Mouse (Mus musculus) hindbrain, embryonic 12.5 days (tissue): ENCODE results near the gene Zfhx2. TPM values are rescaled to one million over a fixed set of nuclear protein-coding genes. Genes with fewer than 3 reads are reported as not detected.

ENCODE experiments used
- ATAC-seq: fragments of 200-750 bp; cut with Nextera tagmentation; 2 replicates; pipeline ENCODE4 v1.8.0; 2017; ENCODE audit warnings: moderate TSS enrichment; ENCODE audit not compliant: low FRiP score
- H3K27ac ChIP-seq: fragments of 300-500 bp; sonication (generic); 2 replicates; pipeline ENCODE4 v1.5.1; 2016; ENCODE audit warnings: mild to moderate bottlenecking
- H3K27me3 ChIP-seq: fragments of 300-500 bp; sonication (generic); 2 replicates; pipeline ENCODE4 v1.6.1; 2016; ENCODE audit warnings: mild to moderate bottlenecking
- H3K36me3 ChIP-seq: fragments of 300-500 bp; sonication (generic); 2 replicates; pipeline ENCODE4 v1.6.1; 2016; ENCODE audit warnings: mild to moderate bottlenecking
- H3K4me1 ChIP-seq: fragments of 300-500 bp; sonication (generic); 2 replicates; pipeline ENCODE4 v1.6.1; 2016
- H3K4me2 ChIP-seq: fragments of 300-500 bp; sonication (generic); replicated peaks from 2 replicates; pipeline ENCODE4 v1.6.1; 2016; ENCODE audit warnings: mild to moderate bottlenecking
- H3K4me3 ChIP-seq: fragments of 300-500 bp; sonication (generic); 2 replicates; pipeline ENCODE4 v1.5.1; 2016; ENCODE audit warnings: mild to moderate bottlenecking
- H3K9ac ChIP-seq: fragments of 300-500 bp; sonication (generic); 2 replicates; pipeline ENCODE4 v1.6.1; 2016; ENCODE audit warnings: mild to moderate bottlenecking, moderate library complexity
- H3K9me3 ChIP-seq: fragments of 300-500 bp; sonication (generic); replicated peaks from 2 replicates; pipeline ENCODE4 v1.6.1; 2016; ENCODE audit warnings: mild to moderate bottlenecking
- WGBS: fragments of 180-500 bp; shearing (Covaris S2); methylation state at CpG from one replicate; pipeline ENCODE4 v1.1.7; 2016; 5-methylcytosine and 5-hydroxymethylcytosine counted together
- polyA plus RNA-seq: library from polyadenylated mRNA; unstranded; fragments of >200 nt; fragmentation: Nextera tagmentation; extraction: Ambion mirVana; gene quantifications from 2 replicates; pipeline ENCODE4 v1.2.1, GENCODE M21; 2016

Gene Zfhx2
- polyA plus RNA-seq, 1 experiment from 2014 or later, result 30.9 TPM

GRCm38 (mm10) chr14:55114759-55115701 is 22.9 kb upstream of the Zfhx2 start:
- peak overlapping the region; percentile 84 for H3K9ac ChIP-seq
- peak; percentile 66 for ATAC-seq
- peaks cover 36% of the 10 kb centered on the region for H3K4me1 ChIP-seq
- no peaks in the 10 kb centered on the region for H3K9me3 ChIP-seq
- WGBS, result under 1% methylated on average over 63 of the region's 78 CpGs
- H3K27me3 ChIP-seq, result peaks cover 70% of the 10 kb centered on the region
- peak overlapping the region; percentile 99 for H3K4me2 ChIP-seq
- H3K27ac ChIP-seq, result peak overlapping the region; percentile 89
- H3K4me3 ChIP-seq, result peak overlapping the region; percentile 77
- H3K36me3 ChIP-seq, result no peaks in the 10 kb centered on the region

GRCm38 (mm10) chr14:55113975-55114645 is 22.0 kb upstream of the Zfhx2 start:
- Histone ChIP-seq H3K27me3 (peaks cover 77% of the 10 kb centered on the region), H3K4me2 (peak overlapping the region; percentile 99), H3K4me1 (peaks cover 45% of the 10 kb centered on the region), H3K9ac (peak overlapping the region; percentile 84), H3K9me3 (no peaks in the 10 kb centered on the region), H3K36me3 (no peaks in the 10 kb centered on the region), H3K27ac (0 out of 2 replicates have a peak overlapping the region, but pooled peaks have one; percentile 89), H3K4me3 (peak overlapping the region; percentile 77)
- ATAC-seq, result no peak; the same call in 1 of the 2 replicates
- WGBS, result 9% methylated on average over 26 of the region's 26 CpGs

GRCm38 (mm10) chr14:55113351-55113974 is 21.3 kb upstream of the Zfhx2 start:
- no peak for ATAC-seq
- H3K4me1 ChIP-seq, result peaks cover 51% of the 10 kb centered on the region
- H3K36me3 ChIP-seq, result no peaks in the 10 kb centered on the region
- H3K4me2 ChIP-seq, result peak overlapping the region; percentile 99
- peaks cover 77% of the 10 kb centered on the region for H3K27me3 ChIP-seq
- H3K9me3 ChIP-seq, result no peaks in the 10 kb centered on the region
- H3K9ac ChIP-seq, result no peak overlapping the region; the same call in 1 of the 2 replicates
- H3K4me3 ChIP-seq, result peak overlapping the region; percentile 77
- no peak overlapping the region for H3K27ac ChIP-seq
- WGBS, result 70% methylated on average over 51 of the region's 51 CpGs

GRCm38 (mm10) chr14:55111720-55112119 is 19.6 kb upstream of the Zfhx2 start:
- no peaks in the 10 kb centered on the region for H3K36me3 ChIP-seq
- H3K4me3 ChIP-seq, result no peak overlapping the region
- H3K9ac ChIP-seq, result no peak overlapping the region
- 78% methylated on average over 2 of the region's 2 CpGs for WGBS
- H3K4me1 ChIP-seq, result peaks cover 57% of the 10 kb centered on the region
- no peaks in the 10 kb centered on the region for H3K9me3 ChIP-seq
- ATAC-seq, result no peak
- H3K27me3 ChIP-seq, result peaks cover 64% of the 10 kb centered on the region
- no peak overlapping the region for H3K27ac ChIP-seq
- H3K4me2 ChIP-seq, result no peak overlapping the region

GRCm38 (mm10) chr14:55110076-55110475 is 18.0 kb upstream of the Zfhx2 start:
- Histone ChIP-seq H3K4me3 (no peak overlapping the region), H3K4me2 (peak overlapping the region; percentile 27; the same call in 1 of the 2 replicates), H3K27ac (no peak overlapping the region), H3K36me3 (no peaks in the 10 kb centered on the region), H3K9me3 (no peaks in the 10 kb centered on the region), H3K9ac (no peak overlapping the region), H3K4me1 (peaks cover 55% of the 10 kb centered on the region), H3K27me3 (peaks cover 49% of the 10 kb centered on the region)
- no peak for ATAC-seq
- WGBS, result 40% methylated on average over 9 of the region's 9 CpGs

- Histone ChIP-seq H3K9ac (peak overlapping the region; percentile 32; the same call in 1 of the 2 replicates), H3K27ac (peak overlapping the region; percentile 77), H3K4me1 (peaks cover 49% of the 10 kb centered on the region), H3K9me3 (no peaks in the 10 kb centered on the region), H3K36me3 (no peaks in the 10 kb centered on the region), H3K4me3 (no peak overlapping the region), H3K4me2 (peak overlapping the region; percentile 27), H3K27me3 (peaks cover 41% of the 10 kb centered on the region)
- 10% methylated on average over 21 of the region's 21 CpGs for WGBS
- 0 out of 2 replicates have a peak, but pooled peaks have one; percentile 3 for ATAC-seq
These were observed 17.1 kb upstream of the Zfhx2 start for GRCm38 (mm10) chr14:55109048-55109873.

GRCm38 (mm10) chr14:55108202-55108870 is 16.2 kb upstream of the Zfhx2 start:
- Histone ChIP-seq H3K4me1 (peaks cover 40% of the 10 kb centered on the region), H3K4me3 (no peak overlapping the region), H3K4me2 (peak overlapping the region; percentile 27; the same call in 1 of the 2 replicates), H3K9ac (peak overlapping the region; percentile 39; the same call in 1 of the 2 replicates), H3K27ac (peak overlapping the region; percentile 77), H3K36me3 (no peaks in the 10 kb centered on the region), H3K9me3 (no peaks in the 10 kb centered on the region), H3K27me3 (peaks cover 32% of the 10 kb centered on the region)
- peak; percentile 75 for ATAC-seq
- 32% methylated on average over 9 of the region's 9 CpGs for WGBS

GRCm38 (mm10) chr14:55106990-55107389 is 14.9 kb upstream of the Zfhx2 start:
- H3K27me3 ChIP-seq, result peaks cover 22% of the 10 kb centered on the region
- WGBS, result 64% methylated on average over 8 of the region's 8 CpGs

GRCm38 (mm10) chr14:55105836-55106809 is 14.0 kb upstream of the Zfhx2 start, which contains the start of gene Ap1g2:
Gene Ap1g2, minus strand, starts transcription at chr14:55106593.
- Histone ChIP-seq H3K4me3 (peak within 1 kb of the TSS; percentile 42), H3K36me3 (no peaks in the 10 kb centered on the region), H3K27ac (peak within 1 kb of the TSS; percentile 60), H3K4me1 (peaks cover 40% of the 10 kb centered on the region), H3K9ac (peak within 1 kb of the TSS; percentile 68), H3K27me3 (peaks cover 17% of the 10 kb centered on the region), H3K4me2 (peak within 1 kb of the TSS; percentile 94), H3K9me3 (no peaks in the 10 kb centered on the region)
- ATAC-seq, result peak; percentile 49
- WGBS, result 1% methylated on average over 39 of the region's 39 CpGs

More at GRCm38 (mm10) chr14:55106990-55107389, 14.9 kb upstream of the Zfhx2 start:
- H3K27ac ChIP-seq, result no peak overlapping the region
- H3K4me1 ChIP-seq, result peaks cover 40% of the 10 kb centered on the region
- H3K4me3 ChIP-seq, result no peak overlapping the region
- no peaks in the 10 kb centered on the region for H3K36me3 ChIP-seq
- no peak overlapping the region for H3K9ac ChIP-seq
- no peak for ATAC-seq
- no peaks in the 10 kb centered on the region for H3K9me3 ChIP-seq
- H3K4me2 ChIP-seq, result no peak overlapping the region; the same call in 1 of the 2 replicates

GRCm38 (mm10) chr14:55105386-55105785 is 13.3 kb upstream of the Zfhx2 start:
- H3K27ac ChIP-seq, result no peak overlapping the region
- no peaks in the 10 kb centered on the region for H3K36me3 ChIP-seq
- peaks cover 10% of the 10 kb centered on the region for H3K27me3 ChIP-seq
- peak overlapping the region; percentile 42; the same call in 1 of the 2 replicates for H3K4me3 ChIP-seq
- H3K9me3 ChIP-seq, result no peaks in the 10 kb centered on the region
- H3K9ac ChIP-seq, result peak overlapping the region; percentile 27; the same call in 1 of the 2 replicates
- no peak for ATAC-seq
- H3K4me1 ChIP-seq, result peaks cover 40% of the 10 kb centered on the region
- WGBS, result 7% methylated on average over 7 of the region's 7 CpGs
- peak overlapping the region; percentile 94 for H3K4me2 ChIP-seq
